Mouse (Mus musculus) gastrocnemius, postnatal 10 days (tissue): ENCODE results near the gene Sema4a. TPM values are rescaled to one million over a fixed set of nuclear protein-coding genes. Genes with fewer than 3 reads are reported as not detected.

ENCODE experiments used
- microRNA-seq, 2 experiments: library from miRNA; unstranded; fragments of <30 nt; microRNA quantifications; one replicate each; pipeline ENCODE4 v1.2.0; 2021
- total RNA-seq, 2 experiments: library from RNA; stranded (reverse); gene quantifications; 2 replicates each; pipeline ENCODE4 v1.2.3; 2021

The Sema4a gene
- total RNA-seq, 2 experiments from 2014 or later = 2.3 to 3.7 TPM

Small RNA genes lying within 50 kb of the gene (microRNA-seq; reads per million reads assigned to microRNA genes)
- gene Mir7011 = 0 reads per million in 2 experiments

Other genes with a start within 250 kb of the Sema4a start
- not detected for gene Rhbg, start 206.5 kb downstream of the Sema4a start, total RNA-seq
- gene Gm38392, start 174.0 kb downstream of the Sema4a start, total RNA-seq = under 1 TPM; 0.47 to 0.72 TPM
- 1 to 10 TPM; 8.7 to 9.5 TPM for gene Tsacc, start 164.2 kb downstream of the Sema4a start, total RNA-seq
- gene Cct3, start 164.1 kb downstream of the Sema4a start, total RNA-seq = 100 to 1,000 TPM; 177 to 190 TPM
- gene Glmp, start 136.2 kb downstream of the Sema4a start, total RNA-seq = 10 to 100 TPM; 48.2 to 52.1 TPM
- 1 to 10 TPM; 1.1 to 1.2 TPM for gene Tmem79, start 125.0 kb downstream of the Sema4a start, total RNA-seq
- gene Smg5, start 124.9 kb downstream of the Sema4a start, total RNA-seq = 10 to 100 TPM; 31.1 to 43.9 TPM
- 1 to 10 TPM; 1.2 to 1.6 TPM for gene Paqr6, start 96.6 kb downstream of the Sema4a start, total RNA-seq
- gene Bglap3, start 88.4 kb downstream of the Sema4a start, total RNA-seq = 10 to 100 TPM in 1 of 2 experiments, not detected in 1; 29.3 TPM
- gene Bglap2, start 82.5 kb downstream of the Sema4a start, total RNA-seq = 10 to 100 TPM in 1 of 2 experiments, not detected in 1; 42.4 TPM
- 100 to 1,000 TPM in 1 of 2 experiments, not detected in 1; 175 TPM for gene Bglap, start 76.7 kb downstream of the Sema4a start, total RNA-seq
- gene Pmf1, start 50.9 kb downstream of the Sema4a start, total RNA-seq = 10 to 100 TPM; 44.0 to 46.8 TPM
- 10 to 100 TPM; 11.9 to 12.3 TPM for gene Slc25a44, start 36.0 kb downstream of the Sema4a start, total RNA-seq
- gene Lmna, start 48.8 kb upstream of the Sema4a start, total RNA-seq = 100 to 1,000 TPM; 189 to 213 TPM
- 1 to 10 TPM; 3.0 to 6.3 TPM for gene Mex3a, start 71.2 kb upstream of the Sema4a start, total RNA-seq
- not detected for gene Rab25, start 87.1 kb upstream of the Sema4a start, total RNA-seq
- 10 to 100 TPM; 75.4 to 81.8 TPM for gene Lamtor2, start 91.9 kb upstream of the Sema4a start, total RNA-seq
- 10 to 100 TPM; 45.1 to 52.2 TPM for gene Ubqln4, start 92.6 kb upstream of the Sema4a start, total RNA-seq
- gene Ssr2, start 114.7 kb upstream of the Sema4a start, total RNA-seq = 100 to 1,000 TPM; 108 to 125 TPM
- 10 to 100 TPM; 58.2 to 97.6 TPM for gene Arhgef2, start 144.8 kb upstream of the Sema4a start, total RNA-seq
- not detected for gene Rxfp4, start 192.0 kb upstream of the Sema4a start, total RNA-seq
- 10 to 100 TPM; 20.5 to 35.5 TPM for gene Khdc4, start 224.6 kb upstream of the Sema4a start, total RNA-seq